Mouse (Mus musculus): ENCODE data around the gene Baiap3.

- TF ChIP-seq POLR2A (IDR thresholded peaks at IDR 0.05; ENCODE audit: borderline replicate concordance, extremely low read depth, low read depth, low read length): no peak
- TF ChIP-seq CTCF (IDR thresholded peaks at IDR 0.05; ENCODE audit: insufficient read depth, low read length): no peak
These were observed 18.6 kb upstream of the Baiap3 start, which contains the start of gene Ube2i for GRCm38 (mm10) chr17:25274571-25275346.

Data from lung, adult 2 months (tissue).